Mouse (Mus musculus) heart, postnatal 0 days (tissue): ENCODE measurements at regions not wholly inside any gene's neighbourhood (a gene's known extent, or its start where the extent isn't known, plus 50 kb on each side); places are given as distances from the start of the nearest gene placed in this dataset.

ENCODE experiments used
- CTCF ChIP-seq: IDR thresholded peaks from 2 replicates; pipeline ENCODE4 v1.5.1; 2016; ENCODE audit warnings: antibody characterized with exemption, control low read depth, low read depth
- EP300 ChIP-seq: IDR thresholded peaks from 2 replicates; pipeline ENCODE4 v1.6.1; 2016; ENCODE audit warnings: antibody characterized with exemption, low read depth

- no peak for TF ChIP-seq EP300
- TF ChIP-seq CTCF, result no peak
Measured at GRCm38 (mm10) chr5:52964209-52964608, 73.7 kb upstream of the Slc34a2 start.
